Mouse (Mus musculus) erythroblast, embryonic 14.5 days (primary cell): Measurements from ENCODE around the gene Dph1.

Source experiments
- GATA1 ChIP-seq: IDR thresholded peaks from 2 replicates; pipeline ENCODE4 v1.6.1; 2012; ENCODE audit warnings: low read length, inconsistent platforms, mixed read lengths
- TAL1 ChIP-seq: IDR thresholded peaks from 3 replicates; pipeline ENCODE4 v1.6.1; 2012; ENCODE audit warnings: low read length, inconsistent platforms, mixed read lengths

DNA sequence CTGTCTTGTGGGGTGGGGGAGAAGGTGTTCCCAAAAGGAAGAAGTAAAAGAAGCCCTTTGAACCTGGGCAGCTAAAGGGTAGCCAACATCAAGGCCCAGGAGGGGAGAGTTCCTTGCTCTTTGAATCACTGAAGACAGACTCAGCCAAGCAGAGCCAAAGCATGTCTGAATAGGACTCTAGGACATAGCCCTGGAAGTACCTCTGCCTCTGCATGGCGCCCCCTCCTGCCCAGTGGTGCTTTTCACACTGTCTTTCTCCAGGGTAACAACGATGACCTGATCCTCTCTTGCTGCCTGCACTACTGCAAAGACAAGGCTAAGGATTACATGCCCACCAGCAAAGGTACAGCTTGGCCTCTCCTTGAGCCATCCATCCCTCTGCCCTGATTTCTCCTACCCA is 31.5 kb downstream of the Dph1 start:
- TF ChIP-seq GATA1 (no peak), TAL1 (no peak)
